Mouse (Mus musculus): ENCODE results near the gene Olfr1513. TPM values are rescaled to one million over a fixed set of nuclear protein-coding genes. Genes with fewer than 3 reads are reported as not detected.
A peak's percentile ranks its signal among the peaks of the same experiment; 100 is the strongest.
"Not testable (repeated sequence)": the region's sequence is repeated elsewhere in the genome, so short reads cannot be mapped to it uniquely, and the experiment has no call there.

The Olfr1513 gene
- total RNA-seq (2021): not detected
- long read RNA-seq: 0 reads

- DNase-seq (ENCODE audit: low spot score in 2 of 2): no peak
These were observed at the start of gene Olfr1513 for GRCm38 (mm10) chr14:52356308-52356707. Gene Olfr1513 (minus strand): TSS chr14:52356408.

GRCm38 (mm10) chr14:52397279-52397678 lies 41.1 kb upstream of the Olfr1513 start, which contains the start of gene Olfr1511:
Gene Olfr1511 (minus strand): TSS chr14:52397379.
- DNase-seq (ENCODE audit: low spot score in 2 of 2): no peak

- not testable (repeated sequence) for DNase-seq (ENCODE audit: low spot score in 2 of 2)
These were observed 34.1 kb upstream of the Olfr1513 start for GRCm38 (mm10) chr14:52390084-52390848.

GRCm38 (mm10) chr14:52379068-52379467 lies 22.9 kb upstream of the Olfr1513 start, which contains the start of gene Olfr1512:
Gene Olfr1512 (minus strand): TSS chr14:52379168.
- DNase-seq (ENCODE audit: low spot score in 2 of 2): no peak

- no peak for DNase-seq (ENCODE audit: low spot score in 2 of 2)
These were observed 12.5 kb upstream of the Olfr1513 start for GRCm38 (mm10) chr14:52368741-52369140.

- DNase-seq (ENCODE audit: low spot score in 2 of 2): no peak
These were observed 16.7 kb downstream of the Olfr1513 start for GRCm38 (mm10) chr14:52339512-52339852.

GRCm38 (mm10) chr14:52338751-52339511 lies 17.3 kb downstream of the Olfr1513 start:
- peak; percentile 61 to 68 for DNase-seq (ENCODE audit: low spot score in 2 of 2)

GRCm38 (mm10) chr14:52332171-52332570 lies 24.0 kb downstream of the Olfr1513 start:
- DNase-seq (ENCODE audit: low spot score in 2 of 2): no peak

- DNase-seq (ENCODE audit: low spot score in 2 of 2): no peak
These were observed 25.0 kb downstream of the Olfr1513 start for GRCm38 (mm10) chr14:52331069-52331750.

- DNase-seq (ENCODE audit: low spot score in 2 of 2): peak in 1 of 2 experiments; percentile 35
These were observed 28.0 kb downstream of the Olfr1513 start, which contains the start of gene Sall2 for GRCm38 (mm10) chr14:52327910-52328812. Gene Sall2 (minus strand): TSS chr14:52328762.

GRCm38 (mm10) chr14:52327375-52327901 lies 28.8 kb downstream of the Olfr1513 start:
- DNase-seq (ENCODE audit: low spot score in 2 of 2): no peak

GRCm38 (mm10) chr14:52325890-52326289 lies 30.3 kb downstream of the Olfr1513 start:
- DNase-seq (ENCODE audit: low spot score in 2 of 2): peak; percentile 25 to 30

- no peak for DNase-seq (ENCODE audit: low spot score in 2 of 2)
These were observed 36.8 kb downstream of the Olfr1513 start for GRCm38 (mm10) chr14:52319361-52319760.

- DNase-seq (ENCODE audit: low spot score in 2 of 2): peak in 1 of 2 experiments; percentile 45
These were observed 39.6 kb downstream of the Olfr1513 start for GRCm38 (mm10) chr14:52316441-52317225.

- peak; percentile 74 to 83 for DNase-seq (ENCODE audit: low spot score in 2 of 2)
These were observed 40.3 kb downstream of the Olfr1513 start for GRCm38 (mm10) chr14:52315792-52316440.

- DNase-seq (ENCODE audit: low spot score in 2 of 2): peak; percentile 17 to 31
These were observed 40.9 kb downstream of the Olfr1513 start for GRCm38 (mm10) chr14:52315283-52315780.

- DNase-seq (ENCODE audit: low spot score in 2 of 2): no peak
These were observed 41.4 kb downstream of the Olfr1513 start for GRCm38 (mm10) chr14:52314808-52315150.

GRCm38 (mm10) chr14:52313931-52314807 lies 42.0 kb downstream of the Olfr1513 start:
- peak in 1 of 2 experiments; percentile 41 for DNase-seq (ENCODE audit: low spot score in 2 of 2)
